Mouse (Mus musculus) forebrain, postnatal 0 days (tissue): Measurements from ENCODE around the gene Polr3b. TPM values are rescaled to one million over a fixed set of nuclear protein-coding genes. Genes with fewer than 3 reads are reported as not detected.

Experiments used
- ATAC-seq: fragments of 200-750 bp; cut with Nextera tagmentation; 2 replicates; pipeline ENCODE4 v1.8.0; 2017; ENCODE audit warnings: mild to moderate bottlenecking, moderate library complexity
- DNase-seq: peaks from one replicate; pipeline ENCODE4 v3.0.0-alpha.2; 2015
- H3K27ac ChIP-seq: fragments of 300-500 bp; sonication (generic); 2 replicates; pipeline ENCODE4 v1.5.1; 2014; ENCODE audit warnings: low read depth, mild to moderate bottlenecking, antibody characterized with exemption, low read length, moderate library complexity, mixed read lengths
- H3K27me3 ChIP-seq: fragments of 300-500 bp; sonication (generic); 2 replicates; pipeline ENCODE4 v1.6.1; 2014; ENCODE audit warnings: mild to moderate bottlenecking, low read length, mixed read lengths; ENCODE audit not compliant: insufficient read depth
- H3K36me3 ChIP-seq: fragments of 300-500 bp; sonication (generic); 2 replicates; pipeline ENCODE4 v1.6.1; 2014; ENCODE audit warnings: mild to moderate bottlenecking, moderate library complexity; ENCODE audit not compliant: insufficient read depth
- H3K4me1 ChIP-seq: fragments of 300-500 bp; sonication (generic); 2 replicates; pipeline ENCODE4 v1.6.1; 2014; ENCODE audit warnings: antibody characterized with exemption; ENCODE audit not compliant: insufficient read depth
- H3K4me2 ChIP-seq: fragments of 300-500 bp; sonication (generic); 2 replicates; pipeline ENCODE4 v1.6.1; 2014; ENCODE audit warnings: low read depth, mild to moderate bottlenecking, moderate library complexity
- H3K4me3 ChIP-seq: fragments of 300-500 bp; sonication (generic); 2 replicates; pipeline ENCODE4 v1.5.1; 2014; ENCODE audit warnings: low read depth, low read length, mixed read lengths
- H3K9ac ChIP-seq: fragments of 300-500 bp; sonication (generic); 2 replicates; pipeline ENCODE4 v1.6.1; 2014; ENCODE audit warnings: mild to moderate bottlenecking
- H3K9me3 ChIP-seq: fragments of 300-500 bp; sonication (generic); 2 replicates; pipeline ENCODE4 v1.6.1; 2016; ENCODE audit warnings: low read length
- CTCF ChIP-seq: sonication (generic); IDR thresholded peaks from 2 replicates; pipeline ENCODE4 v1.5.1; 2016; ENCODE audit warnings: antibody characterized with exemption, control low read depth, low read depth
- WGBS: fragments of 180-500 bp; shearing (Covaris S2); extraction: QIAGEN DNeasy Blood & Tissue Kit; methylation state at CpG from one replicate; pipeline ENCODE4 v1.1.7; 2014; 5-methylcytosine and 5-hydroxymethylcytosine counted together
- polyA plus RNA-seq: library from polyadenylated mRNA; unstranded; fragments of >200 nt; fragmentation: Nextera tagmentation; extraction: Ambion mirVana; gene quantifications from 2 replicates; pipeline ENCODE4 v1.2.1, GENCODE M21; 2015
- total RNA-seq: library from RNA; depleted of rRNA; stranded (reverse); fragments of >200 nt; gene quantifications from 2 replicates; pipeline ENCODE4 v1.2.3, GENCODE M21; 2014

Gene Polr3b
- total and polyA plus RNA-seq, 2 experiments from 2014 or later = 8.8 to 17.1 TPM

DNA sequence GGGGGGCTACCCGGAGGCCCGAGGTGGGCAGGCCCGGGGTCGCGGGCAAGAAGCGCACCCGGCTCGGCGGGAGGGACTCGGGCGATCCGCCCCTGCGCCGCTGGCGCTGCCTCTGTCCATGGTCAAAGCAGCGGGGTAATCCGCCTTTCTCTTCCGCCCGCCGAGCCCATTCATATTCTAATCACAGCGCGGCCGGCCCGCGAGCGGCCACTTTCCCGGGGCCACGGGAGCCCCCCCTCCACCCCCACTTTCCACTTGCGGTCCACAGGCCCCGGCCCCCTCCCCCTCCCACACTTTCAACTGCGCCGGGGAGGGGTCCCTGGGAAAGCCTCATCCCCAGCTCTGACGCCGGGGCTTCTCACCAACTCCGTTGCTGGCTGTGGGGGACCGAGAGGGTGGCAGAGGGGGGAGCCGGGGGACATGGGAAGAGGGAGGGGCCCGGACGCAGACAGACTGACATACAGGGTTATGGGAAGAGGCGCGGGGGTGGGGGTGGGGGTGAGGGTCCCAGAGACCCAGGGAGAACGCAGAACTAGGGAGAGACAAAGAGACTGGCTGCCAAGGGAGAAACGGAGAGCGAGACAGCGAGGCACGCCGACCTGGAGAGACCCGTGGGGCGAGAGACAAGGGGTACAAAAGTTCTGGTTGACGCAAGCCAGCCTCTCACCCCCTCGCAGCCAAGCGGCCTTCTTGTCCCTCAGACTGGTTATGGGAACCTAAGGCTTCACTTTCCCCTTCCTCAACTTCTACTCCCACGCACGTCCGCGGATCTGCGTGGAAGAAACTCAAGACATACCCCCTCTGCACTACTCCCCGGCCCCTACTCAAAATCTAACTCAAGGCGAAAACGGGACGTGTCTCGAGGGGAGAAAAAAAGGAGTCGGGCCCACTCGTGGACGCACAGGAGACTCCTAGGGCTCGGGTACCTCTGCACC lies 133.0 kb downstream of the Polr3b start:
- no peaks in the 10 kb centered on the region for H3K36me3 ChIP-seq
- ATAC-seq = peak; percentile 47
- H3K4me1 ChIP-seq = 0 out of 2 replicates have a peak, but pooled peaks cover 12% of the 10 kb centered on the region
- H3K27me3 ChIP-seq = peaks cover 43% of the 10 kb centered on the region
- peak overlapping the region; percentile 44 for H3K4me3 ChIP-seq
- no peaks in the 10 kb centered on the region for H3K9me3 ChIP-seq
- DNase-seq = peak; percentile 55
- WGBS = 2% methylated on average over 64 of the region's 66 CpGs
- peak overlapping the region; percentile 84 for H3K4me2 ChIP-seq
- H3K9ac ChIP-seq = peak overlapping the region; percentile 46
- peak overlapping the region; percentile 71 for H3K27ac ChIP-seq
- no peak for TF ChIP-seq CTCF

DNA sequence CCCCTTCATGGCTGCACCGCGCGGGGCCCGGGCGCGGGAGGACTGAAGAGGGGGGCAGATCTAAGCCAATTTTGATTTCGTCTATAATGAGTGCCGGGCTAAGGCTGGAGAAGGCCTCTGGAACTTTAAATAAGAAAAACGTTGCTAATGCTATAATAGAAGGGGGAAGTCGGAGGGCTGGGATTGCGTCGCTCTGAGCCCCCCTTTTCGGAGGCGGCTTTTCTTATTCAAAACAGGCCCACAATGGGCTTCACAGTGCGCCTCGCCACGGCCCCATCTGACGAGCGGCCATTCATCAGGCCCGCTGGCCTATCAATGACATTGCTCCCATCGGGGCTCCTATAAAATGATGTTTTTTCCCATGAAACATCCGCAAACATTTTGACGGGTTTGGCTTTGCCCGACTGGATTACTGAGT lies 133.7 kb downstream of the Polr3b start, which contains the start of gene Rfx4:
Gene Rfx4 (plus strand): TSS at position 277 of the 418 bp plus-strand sequence.
- H3K9me3 ChIP-seq = no peaks in the 10 kb centered on the region
- peak within 1 kb of the TSS; percentile 46 for H3K9ac ChIP-seq
- under 1% methylated on average over 24 of the region's 24 CpGs for WGBS
- peaks cover 43% of the 10 kb centered on the region for H3K27me3 ChIP-seq
- no peaks in the 10 kb centered on the region for H3K36me3 ChIP-seq
- no peak for TF ChIP-seq CTCF
- peak; percentile 62 for DNase-seq
- peak; percentile 61 for ATAC-seq
- peak within 1 kb of the TSS; percentile 44 for H3K4me3 ChIP-seq
- peak within 1 kb of the TSS; percentile 71 for H3K27ac ChIP-seq
- H3K4me1 ChIP-seq = peaks cover 12% of the 10 kb centered on the region; the same call in 1 of the 2 replicates
- peak within 1 kb of the TSS; percentile 84 for H3K4me2 ChIP-seq

DNA sequence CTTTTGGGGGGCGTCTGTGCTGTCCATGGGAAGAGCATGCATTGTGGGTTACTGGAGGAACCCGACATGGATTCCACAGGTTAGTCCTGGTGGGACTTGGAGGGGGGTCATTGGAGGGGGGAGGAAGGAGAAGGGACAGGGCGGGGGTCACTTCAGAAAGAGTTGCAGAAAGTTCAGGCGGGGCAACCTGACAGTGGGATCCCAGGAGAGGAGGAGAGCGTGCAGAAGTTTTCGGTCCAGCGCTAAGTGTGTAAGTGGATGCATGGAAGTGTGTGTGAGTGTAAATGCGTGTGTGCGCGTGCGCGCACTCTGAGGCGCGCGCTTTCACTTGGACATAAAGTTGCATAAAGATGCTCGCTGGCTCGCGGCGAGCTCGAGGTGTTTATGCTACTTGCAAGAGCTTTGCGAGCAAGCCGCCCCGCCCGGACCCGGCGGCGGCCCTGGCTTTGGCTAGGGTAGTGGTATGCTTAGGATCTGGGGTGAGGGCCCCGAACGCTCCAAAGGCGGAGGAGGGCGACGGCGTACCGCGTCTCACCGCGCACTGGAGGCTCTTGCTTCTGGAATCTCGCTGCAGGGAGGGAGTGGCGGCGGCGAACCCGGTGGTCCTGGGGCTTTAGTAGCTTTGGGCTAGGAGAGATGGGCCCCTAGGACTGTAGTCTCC lies 134.5 kb downstream of the Polr3b start:
- WGBS = 2% methylated on average over 42 of the region's 42 CpGs
- H3K27ac ChIP-seq = 0 out of 2 replicates have a peak overlapping the region, but pooled peaks have one; percentile 21
- peak overlapping the region; percentile 84 for H3K4me2 ChIP-seq
- peak overlapping the region; percentile 44 for H3K4me3 ChIP-seq
- H3K36me3 ChIP-seq = no peaks in the 10 kb centered on the region
- H3K9ac ChIP-seq = peak overlapping the region; percentile 25; the same call in 1 of the 2 replicates
- no peak for TF ChIP-seq CTCF
- peak; percentile 52 for DNase-seq
- no peaks in the 10 kb centered on the region for H3K9me3 ChIP-seq
- ATAC-seq = no peak; the same call in 1 of the 2 replicates
- peaks cover 43% of the 10 kb centered on the region for H3K27me3 ChIP-seq
- H3K4me1 ChIP-seq = peaks cover 12% of the 10 kb centered on the region; the same call in 1 of the 2 replicates

DNA sequence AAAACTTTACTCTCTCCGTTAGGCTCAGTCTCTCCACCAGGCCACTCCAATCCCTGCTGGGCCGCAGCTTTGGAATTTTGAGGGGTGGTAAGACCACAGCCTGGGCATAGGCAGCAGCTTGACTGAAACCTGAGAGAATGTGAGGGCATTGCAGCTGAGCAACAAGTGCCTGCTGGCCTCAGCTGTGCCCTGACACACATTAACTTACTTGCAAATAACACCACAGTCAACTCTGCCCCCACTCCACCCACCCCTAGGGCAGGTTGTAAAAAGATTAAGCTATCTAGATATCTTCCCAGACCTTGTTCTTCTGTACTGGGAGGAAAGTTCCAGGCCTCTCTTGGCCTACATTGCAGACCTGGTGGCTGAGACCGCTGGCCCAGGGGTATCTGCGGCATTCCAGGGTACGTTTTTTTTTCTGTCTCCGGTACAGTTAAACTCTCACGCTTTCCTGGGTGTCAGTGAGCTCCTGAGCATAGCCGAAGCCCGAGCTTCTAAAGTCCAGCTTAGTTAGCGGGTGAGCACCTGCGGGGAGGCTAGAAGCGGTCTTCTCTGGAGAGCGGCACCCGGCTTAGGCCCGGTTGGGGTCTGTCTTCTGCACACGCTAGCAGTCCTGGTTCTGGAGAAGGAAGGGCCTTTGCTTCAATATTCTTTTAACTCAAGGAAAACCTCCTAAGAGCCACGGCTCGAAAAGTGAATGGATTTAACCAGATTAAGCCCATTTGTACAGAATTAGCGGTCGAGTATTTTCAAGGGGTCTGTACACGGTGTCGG lies 135.5 kb downstream of the Polr3b start:
- peak overlapping the region; percentile 21; the same call in 1 of the 2 replicates for H3K4me3 ChIP-seq
- peak overlapping the region; percentile 84 for H3K4me2 ChIP-seq
- peaks cover 12% of the 10 kb centered on the region; the same call in 1 of the 2 replicates for H3K4me1 ChIP-seq
- H3K9me3 ChIP-seq = no peaks in the 10 kb centered on the region
- H3K27me3 ChIP-seq = peaks cover 43% of the 10 kb centered on the region
- DNase-seq (peak; percentile 32), ATAC-seq (no peak)
- 19% methylated on average over 22 of the region's 22 CpGs for WGBS
- no peak overlapping the region for H3K27ac ChIP-seq
- TF ChIP-seq CTCF = no peak
- H3K9ac ChIP-seq = peak overlapping the region; percentile 14; the same call in 1 of the 2 replicates
- H3K36me3 ChIP-seq = no peaks in the 10 kb centered on the region

DNA sequence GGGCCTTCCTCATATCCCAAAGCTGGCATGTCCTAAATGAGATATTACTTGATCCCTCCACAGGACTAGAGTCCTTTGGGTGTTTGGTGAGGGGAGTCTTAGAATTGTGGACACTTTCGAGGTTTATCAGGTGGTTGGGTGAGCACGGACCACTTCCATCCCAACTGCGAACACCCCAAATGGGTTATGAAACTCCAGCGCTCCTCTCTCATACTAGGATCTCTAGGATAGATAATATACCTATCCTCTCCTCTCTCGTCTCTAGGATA lies 136.0 kb downstream of the Polr3b start:
- Histone ChIP-seq H3K9ac (no peak overlapping the region), H3K27me3 (peaks cover 43% of the 10 kb centered on the region), H3K4me3 (peak overlapping the region; percentile 21; the same call in 1 of the 2 replicates), H3K36me3 (no peaks in the 10 kb centered on the region), H3K9me3 (no peaks in the 10 kb centered on the region), H3K27ac (no peak overlapping the region), H3K4me1 (peaks cover 12% of the 10 kb centered on the region; the same call in 1 of the 2 replicates), H3K4me2 (peak overlapping the region; percentile 84; the same call in 1 of the 2 replicates)
- no peak for DNase-seq
- no peak for ATAC-seq
- no peak for TF ChIP-seq CTCF
- WGBS = 25% methylated on average over 5 of the region's 5 CpGs
